Mouse (Mus musculus): ENCODE measurements around the gene Wfikkn2. TPM values are rescaled to one million over a fixed set of nuclear protein-coding genes. Genes with fewer than 3 reads are reported as not detected.

Gene Wfikkn2
- 0.28 and 0.54 TPM in 2 replicates for polyA plus RNA-seq (2012; ENCODE audit: insufficient read depth, insufficient read length, missing spikeins)

- no peak within 1 kb of the TSS for H3K4me3 ChIP-seq (ENCODE audit: insufficient read depth, low read depth, low read length)
- no peak within 1 kb of the TSS for H3K27ac ChIP-seq (replicated peaks; ENCODE audit: low read depth, low read length)
- H3K4me1 ChIP-seq (ENCODE audit: control insufficient read depth, insufficient read depth, insufficient read length, low read length) = no peaks in the 10 kb centered on the region
Observed at GRCm38 (mm10) chr11:94245955-94246788, at the start of gene Wfikkn2. TSS of gene Wfikkn2 (minus strand) at chr11:94246005.

DNA sequence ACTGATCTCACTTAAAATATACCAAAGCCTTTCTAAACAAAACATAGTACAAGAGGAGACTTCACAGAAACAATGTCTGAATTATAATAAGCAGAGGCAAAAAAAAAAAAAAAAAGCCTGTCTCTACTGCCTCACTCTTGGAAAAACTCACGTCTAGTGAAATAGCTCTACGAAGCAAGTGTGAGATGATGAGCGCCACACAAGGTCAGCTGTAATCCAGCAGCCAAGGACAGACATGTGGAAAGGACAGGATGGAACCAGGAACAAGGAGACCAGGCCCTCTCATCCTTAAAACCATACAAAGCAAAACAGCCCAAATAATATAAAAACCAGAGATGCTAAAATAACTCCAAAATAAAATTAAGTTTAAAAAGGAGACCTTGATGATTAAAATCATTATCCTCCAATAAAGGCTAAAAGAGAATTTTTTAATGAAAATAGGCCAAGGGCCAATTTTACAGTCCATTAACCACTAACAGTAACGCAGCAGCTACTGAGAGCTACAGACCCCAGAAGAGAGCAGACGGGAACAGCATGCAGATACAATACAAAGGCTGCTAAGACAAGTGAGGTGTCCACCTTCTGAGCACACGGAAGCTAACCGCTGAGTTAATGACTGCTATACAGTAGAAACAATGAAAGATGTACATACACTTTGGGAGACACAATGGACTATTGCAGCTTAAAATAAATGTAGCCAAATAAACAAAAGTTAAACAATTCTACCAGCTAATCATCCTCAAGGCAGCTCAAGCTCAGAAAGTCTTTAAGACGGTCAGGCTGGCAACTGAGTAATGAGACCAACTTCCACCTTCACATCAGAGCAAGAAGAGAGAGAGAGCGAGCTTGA lies 49.4 kb upstream of the Wfikkn2 start:
- no peak overlapping the region for H3K4me3 ChIP-seq (ENCODE audit: insufficient read depth, low read depth, low read length)
- no peaks in the 10 kb centered on the region for H3K4me1 ChIP-seq (ENCODE audit: control insufficient read depth, insufficient read depth, insufficient read length, low read length)
- no peak overlapping the region for H3K27ac ChIP-seq (replicated peaks; ENCODE audit: low read depth, low read length)

DNA sequence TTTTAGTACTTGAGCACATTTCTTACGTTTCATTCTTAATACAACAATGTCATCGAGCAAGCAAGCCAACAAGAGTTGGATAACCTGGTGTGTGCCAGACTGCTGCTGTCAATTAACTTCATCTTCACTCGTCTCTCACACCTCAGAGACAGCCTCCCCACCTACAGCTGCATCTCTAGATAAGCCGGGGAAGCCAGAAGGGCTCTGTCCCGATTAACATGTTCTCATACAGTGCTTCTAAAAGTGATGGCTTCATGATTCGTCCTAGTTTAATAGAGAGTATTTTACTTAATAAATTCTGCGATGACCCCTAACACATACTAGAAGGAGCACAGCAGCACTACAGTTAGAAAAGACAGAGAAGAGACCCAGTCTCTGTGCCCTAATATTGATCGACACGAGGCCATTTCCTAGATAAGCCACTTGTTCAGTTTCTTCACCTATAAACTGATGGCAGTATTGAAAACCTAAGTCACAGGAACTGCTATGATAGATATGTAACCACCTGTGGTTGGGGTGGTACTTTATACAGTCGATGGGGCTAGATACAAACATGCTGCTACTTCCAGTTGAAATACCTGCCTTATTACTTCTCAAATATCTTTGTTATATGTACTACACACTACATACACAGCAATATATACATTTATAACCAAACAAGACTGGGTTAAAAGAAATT lies 44.4 kb upstream of the Wfikkn2 start:
- no peak overlapping the region for H3K4me3 ChIP-seq (ENCODE audit: insufficient read depth, low read depth, low read length)
- no peak overlapping the region for H3K27ac ChIP-seq (replicated peaks; ENCODE audit: low read depth, low read length)
- peaks cover 2% of the 10 kb centered on the region for H3K4me1 ChIP-seq (ENCODE audit: control insufficient read depth, insufficient read depth, insufficient read length, low read length)

DNA sequence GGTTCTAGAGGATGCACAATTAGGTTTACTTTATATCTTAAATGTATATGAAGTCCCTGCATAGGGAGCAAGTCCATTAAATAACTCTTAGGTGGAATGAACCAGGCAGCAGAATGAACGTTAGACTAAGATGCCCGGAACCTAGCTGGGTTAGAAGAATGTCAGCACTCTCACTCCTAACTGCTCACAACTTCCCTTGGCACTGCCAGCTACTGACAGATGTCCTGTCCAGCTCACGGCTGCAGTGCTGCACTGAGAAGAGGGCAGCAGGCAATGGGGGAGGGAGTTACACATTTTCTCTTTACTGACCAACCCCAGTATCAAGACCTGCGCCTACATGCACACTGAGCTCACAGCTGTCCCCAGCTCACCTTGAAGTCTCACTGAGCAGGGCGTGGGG lies 41.3 kb upstream of the Wfikkn2 start:
- Histone ChIP-seq H3K4me3 (ENCODE audit: insufficient read depth, low read depth, low read length) (no peak overlapping the region), H3K27ac (replicated peaks; ENCODE audit: low read depth, low read length) (no peak overlapping the region), H3K4me1 (ENCODE audit: control insufficient read depth, insufficient read depth, insufficient read length, low read length) (peaks cover 8% of the 10 kb centered on the region)

DNA sequence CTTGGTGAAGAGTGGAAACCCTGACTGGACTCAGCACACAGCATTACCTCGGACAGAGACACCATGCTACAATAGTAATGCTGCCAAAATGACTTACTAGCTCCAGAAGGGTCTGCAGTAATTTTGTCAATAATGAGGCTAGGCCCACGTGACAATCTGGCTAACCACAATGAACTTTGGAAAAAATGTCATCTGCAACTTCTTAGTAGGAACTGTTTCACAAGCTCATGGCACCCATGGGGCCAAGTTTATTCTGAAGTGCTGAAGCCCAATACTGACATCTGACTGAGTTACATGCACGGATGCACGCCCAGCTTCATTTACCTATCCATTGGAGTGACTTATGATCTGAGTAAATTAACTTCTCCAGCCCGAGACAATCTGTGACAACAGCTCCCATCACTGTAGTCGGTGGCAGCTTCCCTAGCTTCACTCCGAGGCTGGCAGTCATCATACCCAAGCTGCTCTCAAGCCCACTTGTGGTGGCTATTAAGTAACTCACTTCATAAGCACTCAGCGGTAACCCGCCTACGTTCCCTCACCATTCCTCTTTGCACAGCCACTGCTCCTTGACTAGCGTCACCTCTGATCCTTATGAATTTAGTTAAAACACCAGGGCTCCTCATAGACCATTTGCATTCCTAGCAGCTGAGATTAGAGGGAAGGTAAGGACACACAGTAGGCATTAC lies 40.2 kb upstream of the Wfikkn2 start:
- no peak overlapping the region for H3K4me3 ChIP-seq (ENCODE audit: insufficient read depth, low read depth, low read length)
- H3K27ac ChIP-seq (replicated peaks; ENCODE audit: low read depth, low read length) = no peak overlapping the region; the same call in none of the 2 replicates
- peaks cover 11% of the 10 kb centered on the region for H3K4me1 ChIP-seq (ENCODE audit: control insufficient read depth, insufficient read depth, insufficient read length, low read length)

GRCm38 (mm10) chr11:94283536-94284099 lies 37.8 kb upstream of the Wfikkn2 start:
- Histone ChIP-seq H3K4me3 (ENCODE audit: insufficient read depth, low read depth, low read length) (no peak overlapping the region), H3K27ac (replicated peaks; ENCODE audit: low read depth, low read length) (no peak overlapping the region), H3K4me1 (ENCODE audit: control insufficient read depth, insufficient read depth, insufficient read length, low read length) (peaks cover 11% of the 10 kb centered on the region)

GRCm38 (mm10) chr11:94282291-94282690 lies 36.5 kb upstream of the Wfikkn2 start:
- peaks cover 11% of the 10 kb centered on the region for H3K4me1 ChIP-seq (ENCODE audit: control insufficient read depth, insufficient read depth, insufficient read length, low read length)
- H3K4me3 ChIP-seq (ENCODE audit: insufficient read depth, low read depth, low read length) = no peak overlapping the region

GRCm38 (mm10) chr11:94281199-94282181 lies 35.7 kb upstream of the Wfikkn2 start, which contains the start of gene Gm21885:
TSS of gene Gm21885 (plus strand) at chr11:94281873.
- Histone ChIP-seq H3K27ac (replicated peaks; ENCODE audit: low read depth, low read length) (no peak within 1 kb of the TSS), H3K4me3 (ENCODE audit: insufficient read depth, low read depth, low read length) (no peak within 1 kb of the TSS), H3K4me1 (ENCODE audit: control insufficient read depth, insufficient read depth, insufficient read length, low read length) (peaks cover 11% of the 10 kb centered on the region)

More at GRCm38 (mm10) chr11:94282291-94282690, 36.5 kb upstream of the Wfikkn2 start:
- H3K27ac ChIP-seq (replicated peaks; ENCODE audit: low read depth, low read length) = no peak overlapping the region

DNA sequence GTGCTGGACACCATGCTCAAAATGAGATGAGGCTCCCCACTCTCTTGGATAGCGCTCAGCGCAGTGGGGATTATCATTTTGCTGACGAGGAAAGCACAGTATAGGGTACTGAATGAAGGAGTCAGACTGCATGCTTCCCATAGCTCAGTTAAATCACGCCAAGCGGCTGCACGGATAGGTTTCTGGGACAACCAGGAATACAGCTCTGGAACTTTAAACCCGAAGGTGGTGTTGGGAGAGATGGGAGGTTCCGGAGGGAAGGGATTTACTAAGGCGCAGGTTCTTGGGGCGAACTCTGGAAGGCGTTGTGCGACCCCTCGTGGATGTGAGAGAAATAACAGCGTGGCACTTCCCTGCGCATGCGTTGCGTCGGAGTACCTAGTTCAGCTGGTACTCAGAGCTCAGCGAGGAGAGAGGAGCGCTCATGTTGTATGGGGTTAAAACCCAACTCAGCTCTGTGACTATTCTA lies 31.1 kb upstream of the Wfikkn2 start:
- Histone ChIP-seq H3K4me3 (ENCODE audit: insufficient read depth, low read depth, low read length) (peak overlapping the region; percentile 40), H3K4me1 (ENCODE audit: control insufficient read depth, insufficient read depth, insufficient read length, low read length) (peaks cover 3% of the 10 kb centered on the region), H3K27ac (replicated peaks; ENCODE audit: low read depth, low read length) (no peak overlapping the region)

GRCm38 (mm10) chr11:94275686-94276085 lies 29.9 kb upstream of the Wfikkn2 start:
- Histone ChIP-seq H3K27ac (replicated peaks; ENCODE audit: low read depth, low read length) (no peak overlapping the region), H3K4me3 (ENCODE audit: insufficient read depth, low read depth, low read length) (no peak overlapping the region), H3K4me1 (ENCODE audit: control insufficient read depth, insufficient read depth, insufficient read length, low read length) (no peaks in the 10 kb centered on the region)

DNA sequence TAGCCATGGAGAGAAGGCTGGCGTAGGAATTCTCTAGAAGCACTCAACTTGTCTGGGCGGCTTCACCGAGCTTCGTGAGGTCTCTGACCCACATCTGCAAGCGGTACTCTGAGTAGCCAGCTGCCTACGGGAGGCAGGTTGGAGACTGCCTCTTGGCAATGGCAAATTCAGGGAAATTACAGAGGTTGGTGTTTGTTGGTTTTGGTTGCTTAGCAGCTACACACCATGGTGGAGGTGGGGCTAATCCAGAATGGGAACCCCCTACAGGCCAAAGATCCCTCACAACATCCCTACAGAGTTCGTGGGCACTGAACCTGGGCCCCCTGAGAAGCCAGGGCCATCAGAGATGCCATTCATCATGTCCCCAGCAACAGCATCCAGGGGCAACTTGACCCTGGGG lies 29.4 kb upstream of the Wfikkn2 start:
- no peak overlapping the region for H3K27ac ChIP-seq (replicated peaks; ENCODE audit: low read depth, low read length)
- no peak overlapping the region for H3K4me3 ChIP-seq (ENCODE audit: insufficient read depth, low read depth, low read length)
- no peaks in the 10 kb centered on the region for H3K4me1 ChIP-seq (ENCODE audit: control insufficient read depth, insufficient read depth, insufficient read length, low read length)

- Histone ChIP-seq H3K4me1 (ENCODE audit: control insufficient read depth, insufficient read depth, insufficient read length, low read length) (no peaks in the 10 kb centered on the region; the same call in 1 of the 2 replicates), H3K27ac (replicated peaks; ENCODE audit: low read depth, low read length) (no peak overlapping the region), H3K4me3 (ENCODE audit: insufficient read depth, low read depth, low read length) (no peak overlapping the region)
Observed at GRCm38 (mm10) chr11:94274206-94274867, 28.5 kb upstream of the Wfikkn2 start.

All from brown adipose tissue, adult 24 weeks (tissue).